Mouse (Mus musculus) myocyte (in vitro differentiated cells): ENCODE data around the gene Eif5b. TPM values are rescaled to one million over a fixed set of nuclear protein-coding genes. Genes with fewer than 3 reads are reported as not detected.
"Not testable (repeated sequence)": the region's sequence is repeated elsewhere in the genome, so short reads cannot be mapped to it uniquely, and the experiment has no call there.

Experiments
- H3K27me3 ChIP-seq: one replicate; pipeline ENCODE4 v1.6.1; 2011; ENCODE audit not compliant: control insufficient read depth, insufficient read depth, insufficient read length
- H3K36me3 ChIP-seq: one replicate; pipeline ENCODE4 v1.6.1; 2011; ENCODE audit not compliant: control insufficient read depth, insufficient read depth
- H3K4me2 ChIP-seq: one replicate; pipeline ENCODE4 v1.6.1; 2011; ENCODE audit warnings: low read depth, control low read depth
- H3K4me3 ChIP-seq: one replicate; pipeline ENCODE4 v1.5.1; 2011; ENCODE audit warnings: mild to moderate bottlenecking, control low read depth, moderate library complexity
- H3K79me2 ChIP-seq: one replicate; pipeline ENCODE4 v1.6.1; 2011; ENCODE audit not compliant: control insufficient read depth, insufficient read depth
- H3ac ChIP-seq: one replicate; pipeline ENCODE4 v1.6.1; 2011; ENCODE audit not compliant: control insufficient read depth, insufficient read length
- CEBPB ChIP-seq: IDR thresholded peaks from 2 replicates; pipeline ENCODE4 v1.6.1; 2011; ENCODE audit warnings: mild to moderate bottlenecking, moderate library complexity; ENCODE audit not compliant: poor library complexity, insufficient read depth, severe bottlenecking
- E2F4 ChIP-seq: IDR thresholded peaks from one replicate; pipeline ENCODE4 v1.6.1; 2011; ENCODE audit warnings: mild to moderate bottlenecking, control low read depth, moderate library complexity; ENCODE audit not compliant: insufficient read depth
- MAX ChIP-seq: IDR thresholded peaks from one replicate; pipeline ENCODE4 v1.6.1; 2011; ENCODE audit warnings: low read depth, mild to moderate bottlenecking, control low read depth
- MYOD1 ChIP-seq, 3 experiments: IDR thresholded peaks; one replicate each; pipeline ENCODE4 v1.6.1; 2011; ENCODE audit warnings: control low read depth in 2 of 3, low read depth in 2 of 3, mild to moderate bottlenecking in 2 of 3, moderate library complexity in 1 of 3; ENCODE audit not compliant: insufficient read length in 2 of 3, control insufficient read depth in 1 of 3
- MYOG ChIP-seq, 3 experiments: IDR thresholded peaks; one replicate each; pipeline ENCODE4 v1.6.1; 2011; ENCODE audit warnings: control low read depth in 2 of 3, low read depth in 2 of 3, mild to moderate bottlenecking in 2 of 3; ENCODE audit not compliant: insufficient read length in 2 of 3, control insufficient read depth in 1 of 3, insufficient read depth in 1 of 3
- POLR2A ChIP-seq: IDR thresholded peaks from one replicate; pipeline ENCODE4 v1.6.1; 2011; ENCODE audit warnings: low read depth, mild to moderate bottlenecking, control low read depth, moderate library complexity; ENCODE audit not compliant: insufficient read length
- POLR2AphosphoS2 ChIP-seq: IDR thresholded peaks from one replicate; pipeline ENCODE4 v1.6.1; 2011; ENCODE audit warnings: low read depth, control low read depth; ENCODE audit not compliant: insufficient read length
- REST ChIP-seq: IDR thresholded peaks from one replicate; pipeline ENCODE4 v1.6.1; 2011; ENCODE audit warnings: mild to moderate bottlenecking, control low read depth, moderate library complexity; ENCODE audit not compliant: insufficient read depth, insufficient read length
- SRF ChIP-seq: IDR thresholded peaks from one replicate; pipeline ENCODE4 v1.6.1; 2011; ENCODE audit warnings: low read depth; ENCODE audit not compliant: control insufficient read depth, insufficient read length
- TCF12 ChIP-seq: IDR thresholded peaks from one replicate; pipeline ENCODE4 v1.6.1; 2011; ENCODE audit warnings: mild to moderate bottlenecking, control low read depth; ENCODE audit not compliant: poor library complexity, insufficient read depth, severe bottlenecking
- TCF3 ChIP-seq: IDR thresholded peaks from one replicate; pipeline ENCODE4 v1.6.1; 2011; ENCODE audit warnings: low read depth, control low read depth; ENCODE audit not compliant: insufficient read length
- USF1 ChIP-seq: IDR thresholded peaks from one replicate; pipeline ENCODE4 v1.6.1; 2011; ENCODE audit warnings: low read depth, mild to moderate bottlenecking, control low read depth, moderate library complexity
- polyA plus RNA-seq: library from polyadenylated mRNA; unstranded; fragments of >200 nt; fragmentation: generic; extraction: Trizol; gene quantifications from one replicate; pipeline ENCODE4 v1.2.1, GENCODE M21; 2012; ENCODE audit warnings: missing spikeins

Eif5b gene
- polyA plus RNA-seq, 1 experiment = 16.2 TPM

DNA sequence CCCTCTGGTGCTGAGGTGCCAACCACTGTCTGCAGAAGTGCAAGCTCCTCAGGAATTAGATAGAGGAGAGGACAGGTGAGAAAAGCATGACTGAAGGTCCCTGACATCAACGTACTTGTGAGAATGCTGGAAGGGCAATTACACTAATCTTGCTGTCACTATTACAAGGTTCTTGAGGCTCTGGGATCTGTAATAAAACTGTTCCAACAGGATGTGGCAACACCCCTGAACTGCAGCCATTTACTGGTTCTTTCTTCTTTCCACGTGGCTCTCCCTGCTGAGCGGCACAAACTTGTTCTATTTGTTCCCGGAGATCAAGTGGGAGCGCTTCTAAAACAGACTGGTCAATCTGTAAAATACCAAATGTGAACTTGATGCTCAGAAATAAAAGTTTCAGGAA, 57.4 kb downstream of the Eif5b start:
- H3K4me2 ChIP-seq = no peak overlapping the region
- TF ChIP-seq TCF3 = no peak
- no peak for TF ChIP-seq TCF12
- no peak for TF ChIP-seq POLR2AphosphoS2
- no peak for TF ChIP-seq USF1
- TF ChIP-seq MYOD1 (IDR thresholded peaks at IDR 0.05; ENCODE audit: control insufficient read depth in 1 of 3, insufficient read length in 2 of 3, low read depth in 2 of 3) = no peak
- no peak for TF ChIP-seq MYOG (IDR thresholded peaks at IDR 0.05; ENCODE audit: control insufficient read depth in 1 of 3, insufficient read depth in 1 of 3, insufficient read length in 2 of 3, low read depth in 2 of 3)
- H3K27me3 ChIP-seq = no peaks in the 10 kb centered on the region
- no peaks in the 10 kb centered on the region for H3K79me2 ChIP-seq
- H3ac ChIP-seq = no peak overlapping the region
- no peak overlapping the region for H3K4me3 ChIP-seq
- peaks cover 58% of the 10 kb centered on the region for H3K36me3 ChIP-seq

DNA sequence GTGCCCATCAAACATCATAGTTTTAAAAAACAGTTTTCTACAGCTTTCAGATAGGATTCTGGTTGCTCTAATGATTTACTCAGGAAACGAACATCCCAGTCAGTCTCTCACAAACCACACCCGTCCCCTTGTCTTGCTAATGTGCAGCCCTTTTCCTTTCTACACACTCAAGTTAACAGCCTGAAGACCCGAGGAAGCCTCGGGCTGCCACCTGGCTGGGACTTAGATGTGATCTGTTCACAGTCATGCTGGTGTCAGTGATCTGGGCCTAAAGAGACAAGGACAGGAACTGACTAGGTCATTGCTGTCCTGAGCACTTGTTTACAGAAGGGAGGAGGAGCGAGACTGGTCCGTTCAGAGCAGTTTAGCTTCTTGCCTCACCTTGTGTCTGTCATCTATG, 60.6 kb downstream of the Eif5b start:
- Histone ChIP-seq H3K36me3 (peaks cover 54% of the 10 kb centered on the region), H3K4me2 (no peak overlapping the region), H3K27me3 (no peaks in the 10 kb centered on the region), H3K79me2 (no peaks in the 10 kb centered on the region), H3ac (no peak overlapping the region), H3K4me3 (no peak overlapping the region)
- TF ChIP-seq E2F4 (no peak), MAX (no peak), USF1 (no peak), TCF3 (no peak), REST (no peak), POLR2AphosphoS2 (no peak)

- H3K27me3 ChIP-seq, H3K4me2 ChIP-seq, H3ac ChIP-seq, H3K79me2 ChIP-seq, H3K4me3 ChIP-seq: not testable (repeated sequence)
- peaks cover 41% of the 10 kb centered on the region for H3K36me3 ChIP-seq
These were observed 64.3 kb downstream of the Eif5b start for GRCm38 (mm10) chr1:38062156-38062555.

DNA sequence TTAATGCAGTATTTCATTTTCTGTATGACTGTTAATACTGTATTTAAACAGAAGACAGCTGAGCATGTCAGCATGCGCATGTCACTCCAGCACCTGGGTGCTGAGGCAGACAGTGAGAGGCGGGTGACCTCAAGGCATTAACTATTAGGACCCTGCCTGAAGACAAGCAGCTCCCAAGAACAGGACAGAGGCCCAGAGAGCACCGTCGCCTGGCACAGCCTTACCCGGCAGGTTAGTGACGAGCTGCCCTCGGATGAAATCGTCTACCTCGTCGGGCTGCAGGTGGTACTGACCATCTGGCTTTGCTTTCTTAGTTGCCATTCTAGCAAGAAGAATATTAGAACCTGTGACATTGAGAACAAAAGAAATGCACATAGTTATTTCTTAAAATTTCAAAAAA, 69.5 kb downstream of the Eif5b start:
- Histone ChIP-seq H3K79me2 (no peaks in the 10 kb centered on the region), H3ac (no peak overlapping the region), H3K27me3 (no peaks in the 10 kb centered on the region), H3K4me2 (no peak overlapping the region), H3K4me3 (no peak overlapping the region), H3K36me3 (peaks cover 43% of the 10 kb centered on the region)
- TF ChIP-seq CEBPB = no peak
- no peak for TF ChIP-seq POLR2A
- no peak for TF ChIP-seq MYOD1 (IDR thresholded peaks at IDR 0.05; ENCODE audit: control insufficient read depth in 1 of 3, insufficient read length in 2 of 3, low read depth in 2 of 3)
- TF ChIP-seq MYOG (IDR thresholded peaks at IDR 0.05; ENCODE audit: control insufficient read depth in 1 of 3, insufficient read depth in 1 of 3, insufficient read length in 2 of 3, low read depth in 2 of 3) = no peak
- TF ChIP-seq TCF3 = no peak
- no peak for TF ChIP-seq E2F4
- TF ChIP-seq USF1 = no peak
- TF ChIP-seq MAX = no peak
- no peak for TF ChIP-seq POLR2AphosphoS2
- no peak for TF ChIP-seq REST
- no peak for TF ChIP-seq SRF
- TF ChIP-seq TCF12 = no peak

DNA sequence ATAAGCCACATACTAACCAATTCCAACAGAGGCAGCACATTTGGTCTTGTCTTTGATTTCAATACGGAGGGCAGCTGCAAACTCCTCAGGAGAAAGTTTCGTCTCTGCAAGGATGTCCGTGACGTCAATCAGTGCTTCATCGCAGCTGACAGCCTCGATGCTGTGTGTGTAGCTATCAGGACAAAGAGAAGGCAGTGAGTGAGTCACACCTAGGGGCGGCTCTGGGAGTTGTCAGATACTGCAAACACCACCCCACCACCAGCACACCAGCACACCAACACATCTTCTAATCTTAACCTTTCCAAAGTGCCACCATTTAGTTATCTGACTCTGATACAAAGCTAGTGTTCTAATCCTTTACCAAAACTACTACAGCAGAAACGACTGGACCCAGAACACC, 73.5 kb downstream of the Eif5b start:
- H3K36me3 ChIP-seq = peaks cover 23% of the 10 kb centered on the region
- no peak overlapping the region for H3K4me3 ChIP-seq
- H3ac ChIP-seq = no peak overlapping the region
- no peak overlapping the region for H3K4me2 ChIP-seq
- no peaks in the 10 kb centered on the region for H3K79me2 ChIP-seq
- TF ChIP-seq POLR2AphosphoS2 (no peak), MAX (no peak), SRF (no peak), MYOD1 (IDR thresholded peaks at IDR 0.05; ENCODE audit: control insufficient read depth in 1 of 3, insufficient read length in 2 of 3, low read depth in 2 of 3) (no peak), POLR2A (no peak), E2F4 (no peak)
- no peaks in the 10 kb centered on the region for H3K27me3 ChIP-seq

DNA sequence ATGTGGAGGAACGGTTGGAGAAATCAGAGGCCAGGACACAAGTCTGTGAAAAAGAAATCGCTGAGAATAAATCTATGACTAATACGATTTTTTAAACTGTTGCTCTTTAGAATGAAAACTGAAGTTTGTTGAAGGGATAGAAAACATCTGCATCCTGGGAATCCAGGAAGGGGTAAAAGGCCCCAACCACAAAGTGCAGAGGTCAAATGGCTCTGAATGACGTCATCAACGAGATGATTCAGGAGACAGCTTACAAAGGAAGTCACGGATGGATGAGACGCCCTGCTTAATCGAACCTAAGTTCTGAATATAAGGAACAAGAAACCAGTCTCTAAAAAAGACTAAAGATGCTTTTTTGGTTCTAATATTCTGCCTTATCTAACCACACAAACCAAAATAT, 83.5 kb downstream of the Eif5b start:
- Histone ChIP-seq H3K79me2 (no peaks in the 10 kb centered on the region), H3ac (no peak overlapping the region), H3K4me3 (no peak overlapping the region), H3K27me3 (no peaks in the 10 kb centered on the region), H3K36me3 (peaks cover 35% of the 10 kb centered on the region), H3K4me2 (no peak overlapping the region)
- TF ChIP-seq MYOG (IDR thresholded peaks at IDR 0.05; ENCODE audit: control insufficient read depth in 1 of 3, insufficient read depth in 1 of 3, insufficient read length in 2 of 3, low read depth in 2 of 3) = no peak
- TF ChIP-seq TCF3 = no peak
- TF ChIP-seq REST = no peak
- no peak for TF ChIP-seq POLR2AphosphoS2
- TF ChIP-seq MYOD1 (IDR thresholded peaks at IDR 0.05; ENCODE audit: control insufficient read depth in 1 of 3, insufficient read length in 2 of 3, low read depth in 2 of 3) = no peak
- TF ChIP-seq USF1 = no peak
- TF ChIP-seq CEBPB = no peak
- no peak for TF ChIP-seq SRF
- TF ChIP-seq E2F4 = no peak
- no peak for TF ChIP-seq MAX
- TF ChIP-seq POLR2A = no peak
- no peak for TF ChIP-seq TCF12
